Mouse (Mus musculus) cerebellum, adult 9-10 months (tissue): ENCODE data around the gene Dusp3.
"Not testable (repeated sequence)": the region's sequence is repeated elsewhere in the genome, so short reads cannot be mapped to it uniquely, and the experiment has no call there.

ENCODE experiments used
- DNase-seq: peaks from one replicate; pipeline ENCODE4 v3.0.0; 2022

Dusp3 gene

GRCm38 (mm10) chr11:102010140-102010539 is 23.3 kb upstream of the Dusp3 start:
- DNase-seq = peak; percentile 89

- DNase-seq = no peak
Measured at GRCm38 (mm10) chr11:102008954-102009637, 22.3 kb upstream of the Dusp3 start.

- DNase-seq = no peak
Measured at GRCm38 (mm10) chr11:102008372-102008771, 21.6 kb upstream of the Dusp3 start.

- no peak for DNase-seq
Measured at GRCm38 (mm10) chr11:102006688-102007087, 19.9 kb upstream of the Dusp3 start.

- no peak for DNase-seq
Measured at GRCm38 (mm10) chr11:102006271-102006670, 19.5 kb upstream of the Dusp3 start.

GRCm38 (mm10) chr11:102004251-102004650 is 17.4 kb upstream of the Dusp3 start:
- DNase-seq = no peak

GRCm38 (mm10) chr11:101999466-101999865 is 12.7 kb upstream of the Dusp3 start:
- DNase-seq = no peak

- DNase-seq = no peak
Measured at GRCm38 (mm10) chr11:101998258-101998657, 11.4 kb upstream of the Dusp3 start.

GRCm38 (mm10) chr11:101995938-101996337 is 9.1 kb upstream of the Dusp3 start:
- no peak for DNase-seq

GRCm38 (mm10) chr11:101994100-101994499 is 7.3 kb upstream of the Dusp3 start:
- no peak for DNase-seq

GRCm38 (mm10) chr11:101992411-101992810 is 5.6 kb upstream of the Dusp3 start:
- DNase-seq = peak; percentile 30

GRCm38 (mm10) chr11:101991813-101992212 is 5.0 kb upstream of the Dusp3 start:
- no peak for DNase-seq

- DNase-seq = no peak
Measured at GRCm38 (mm10) chr11:101990244-101990643, 3.4 kb upstream of the Dusp3 start.

- DNase-seq = peak; percentile 93
Measured at GRCm38 (mm10) chr11:101985990-101986389, 823 bp downstream of the Dusp3 start.

GRCm38 (mm10) chr11:101985450-101985849 is 1.4 kb downstream of the Dusp3 start:
- not testable (repeated sequence) for DNase-seq

GRCm38 (mm10) chr11:101984054-101985025 is 2.5 kb downstream of the Dusp3 start, which contains the start of gene Cfap97d1:
Cfap97d1 (plus strand) TSS chr11:101984279.
- peak; percentile 98 for DNase-seq

- no peak for DNase-seq
Measured at GRCm38 (mm10) chr11:101983431-101983921, 3.3 kb downstream of the Dusp3 start.

- DNase-seq = no peak
Measured at GRCm38 (mm10) chr11:101982981-101983411, 3.8 kb downstream of the Dusp3 start.

- DNase-seq = no peak
Measured at GRCm38 (mm10) chr11:101981850-101982249, 5.0 kb downstream of the Dusp3 start.

GRCm38 (mm10) chr11:101980603-101981157 is 6.1 kb downstream of the Dusp3 start:
- peak; percentile 48 for DNase-seq

- peak; percentile 54 for DNase-seq
Measured at GRCm38 (mm10) chr11:101979140-101979539, 7.7 kb downstream of the Dusp3 start.

- DNase-seq = peak; percentile 27
Measured at GRCm38 (mm10) chr11:101976949-101977348, 9.9 kb downstream of the Dusp3 start.

GRCm38 (mm10) chr11:101974923-101975322 is 11.9 kb downstream of the Dusp3 start:
- DNase-seq = peak; percentile 43
